Mouse (Mus musculus) kidney, adult 2 months (tissue): Measurements from ENCODE around the gene Gpr107.

Source experiments
- CTCF ChIP-seq: fragments of 200-500 bp; conservative IDR thresholded peaks from 2 replicates; pipeline ENCODE4 v1.5.1; 2011; ENCODE audit warnings: low read depth, mild to moderate bottlenecking, control low read depth, low read length, moderate library complexity, mixed read lengths; ENCODE audit not compliant: insufficient read depth, insufficient read length
- POLR2A ChIP-seq: fragments of 200-500 bp; IDR thresholded peaks from one replicate; pipeline ENCODE4 v1.6.1; 2011; ENCODE audit warnings: low read depth, low read length, control low read depth

- no peak for TF ChIP-seq CTCF
- TF ChIP-seq POLR2A: no peak
These were observed 59.1 kb downstream of the Gpr107 start for GRCm38 (mm10) chr2:31211204-31211603.
